In the genomic region with DNA sequence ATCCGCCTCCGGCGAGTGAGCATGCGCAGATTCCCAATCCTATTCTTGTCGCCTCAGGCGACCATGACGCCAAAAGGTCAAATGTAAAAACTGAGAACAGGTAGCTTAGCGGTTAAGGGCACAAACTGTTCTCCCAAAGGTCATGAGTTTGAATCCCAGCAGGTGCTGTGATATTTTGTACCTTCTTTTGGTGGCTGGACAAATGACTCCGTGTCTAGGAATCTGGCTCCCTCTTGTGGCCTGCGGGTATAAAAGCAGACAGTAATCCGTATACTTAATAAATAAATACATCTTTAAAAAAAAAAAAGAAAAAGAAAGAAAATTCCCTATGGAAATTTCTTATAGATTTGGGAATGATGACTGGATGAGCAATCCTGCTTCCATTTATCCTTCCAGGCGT, we compare ENCODE assay signal across 10 mouse cellular contexts. TPM values are rescaled to one million over a fixed set of nuclear protein-coding genes. Genes with fewer than 3 reads are reported as not detected.
DNase-seq lines count a peak whose midpoint lies in the region; ATAC-seq and TF ChIP-seq lines count a peak whose summit lies in the region.
"Not testable (repeated sequence)": the region's sequence is repeated elsewhere in the genome, so short reads cannot be mapped to it uniquely, and the experiment has no call there.
"Had no signal": no experiment of that assay in that cellular context is flagged by ENCODE, and none has a peak within 500 bp of the region (broad histone marks: within the 10 kb centered on the region; RNA-seq: fewer than 3 reads in every experiment).

No protein-coding gene starts in this region.

- H3K9ac ChIP-seq in ES-E14 (ENCODE audit: insufficient read depth, low read depth, low read length, poor library complexity, severe bottlenecking): peak overlapping the region; percentile 70
- H3K9ac ChIP-seq in liver, embryonic 16.5 days (ENCODE audit: low read depth, low read length); neural tube, embryonic 11.5 days (ENCODE audit: low read length): not testable (repeated sequence)

- peak overlapping the region; percentile 55 to 72 for H3K4me3 ChIP-seq in ES-E14 (ENCODE audit: insufficient read depth in 1 of 2, low read depth in 1 of 2, low read length in 2 of 2, poor library complexity in 1 of 2, severe bottlenecking in 1 of 2)
- H3K4me3 ChIP-seq in forebrain, embryonic 10.5 days: peak overlapping the region; percentile 29; the same call in 1 of the 2 replicates
- H3K4me3 ChIP-seq in liver, embryonic 16.5 days (ENCODE audit: low read depth, low read length): peak overlapping the region; percentile 17
- not testable (repeated sequence) for H3K4me3 ChIP-seq in neural tube, embryonic 11.5 days (ENCODE audit: low read depth, low read length)

- peak; percentile 56 for DNase-seq in ES-E14 (ENCODE audit: low read depth, low spot score)
- peak; percentile 9 for DNase-seq in cerebellum, adult 11 months
- DNase-seq in forebrain, embryonic 10.5 days (ENCODE audit: extremely low spot score, low spot score): not testable (repeated sequence)
- peak; percentile 42 to 49 for DNase-seq in heart, postnatal 36 days
- DNase-seq in kidney, postnatal 14 days: peak; percentile 13
- DNase-seq in neural tube, embryonic 11.5 days (ENCODE audit: low spot score): peak; percentile 20
- DNase-seq in testis, postnatal 14 days (ENCODE audit: low spot score): peak; percentile 32

- not testable (repeated sequence) for ATAC-seq in liver, embryonic 16.5 days (ENCODE audit: low read depth); neural tube, embryonic 11.5 days (ENCODE audit: insufficient read depth, low FRiP score, low TSS enrichment)

- not testable (repeated sequence) for H3K9me3 ChIP-seq in ES-E14 (ENCODE audit: control insufficient read depth, insufficient read depth, low read depth, low read length); liver, embryonic 16.5 days (replicated peaks; ENCODE audit: control insufficient read depth, low read length); neural tube, embryonic 11.5 days (ENCODE audit: control insufficient read depth, low read length)
- peaks cover 60% of the 10 kb centered on the region for H3K9me3 ChIP-seq in forebrain, embryonic 10.5 days

- not testable (repeated sequence) for H3K27ac ChIP-seq in ES-E14 (ENCODE audit: insufficient read depth, low read depth, low read length, poor library complexity, severe bottlenecking); forebrain, embryonic 10.5 days; liver, embryonic 16.5 days (ENCODE audit: low read length); neural tube, embryonic 11.5 days (ENCODE audit: low read depth, low read length)

- H3K36me3 ChIP-seq in ES-E14 (ENCODE audit: control insufficient read depth, insufficient read depth, low read length, poor library complexity, severe bottlenecking); forebrain, embryonic 10.5 days (replicated peaks); liver, embryonic 16.5 days (ENCODE audit: control insufficient read depth, insufficient read depth); neural tube, embryonic 11.5 days (ENCODE audit: control insufficient read depth, insufficient read depth, low read length): not testable (repeated sequence)

- intact Hi-C loops in heart, postnatal 36 days (cut with DNase I): loop anchor here (1.0 to 5.0 kb wide), 2 partner anchors 135 to 869 kb away; no protein-coding TSS in a partner anchor

- H3K4me1 ChIP-seq in ES-E14 (ENCODE audit: control insufficient read depth in 2 of 2, insufficient read depth in 2 of 2, low read length in 2 of 2, poor library complexity in 1 of 2); forebrain, embryonic 10.5 days; liver, embryonic 16.5 days (ENCODE audit: control insufficient read depth, low read depth, low read length); neural tube, embryonic 11.5 days (ENCODE audit: control insufficient read depth, insufficient read depth, low read length): not testable (repeated sequence)

- 34% methylated on average over 12 of the region's 12 CpGs for WGBS in forebrain, embryonic 10.5 days
- 30% methylated on average over 12 of the region's 12 CpGs for WGBS in liver, embryonic 16.5 days (ENCODE audit: insufficient replicate concordance)
- WGBS in neural tube, embryonic 11.5 days: 40% methylated on average over 12 of the region's 12 CpGs

- in situ Hi-C loops in ES-E14 (cut with MboI; ENCODE audit: low sequenced_read_pairs in 2 of 2, unreplicated experiment in 2 of 2): not testable (repeated sequence)

- not testable (repeated sequence) for H3K27me3 ChIP-seq in forebrain, embryonic 10.5 days (ENCODE audit: poor library complexity, severe bottlenecking); liver, embryonic 16.5 days (ENCODE audit: control insufficient read depth, insufficient read depth, low read depth, low read length); neural tube, embryonic 11.5 days (ENCODE audit: control insufficient read depth, insufficient read depth, low read length)

- H3K4me2 ChIP-seq in liver, embryonic 16.5 days (ENCODE audit: low read depth, low read length): peak overlapping the region; percentile 42; the same call in 1 of the 2 replicates
- peak overlapping the region; percentile 30 for H3K4me2 ChIP-seq in neural tube, embryonic 11.5 days (ENCODE audit: low read depth)

TF ChIP-seq in ES-E14, 5 proteins besides CTCF, POLR2A, EP300 and RAD21:
- peak; percentile 31; the same call in 1 of the 2 replicates for TF ChIP-seq ZNF384 (IDR thresholded peaks at IDR 0.05; ENCODE audit: low read depth, low read length)

RNA-seq across cellular contexts. Expression of gene Zfp369, which starts 32.2 kb away (rescaled TPM):
- 30.7 and 36.0 TPM in 2 replicates for total RNA-seq in ES-E14 (2012; rRNA removed)
- 12.5 and 16.6 TPM in 2 replicates for polyA plus RNA-seq in forebrain, embryonic 10.5 days (2016; fragmentation: Nextera tagmentation; extraction: Ambion mirVana)
- total RNA-seq in heart, postnatal 36 days (2021): 10 to 100 TPM; 21.9 to 26.0 TPM
- polyA plus RNA-seq in liver, embryonic 16.5 days (2015; fragmentation: Nextera tagmentation; extraction: Ambion mirVana): 2.7 and 2.9 TPM in 2 replicates
- polyA plus RNA-seq in neural tube, embryonic 11.5 days (2014; fragmentation: Nextera tagmentation; extraction: Ambion mirVana): 18.0 and 20.1 TPM in 2 replicates

RNA-seq across cellular contexts. Expression of gene Gm10775, which starts 51.5 kb away (rescaled TPM):
- total RNA-seq in ES-E14 (2012; rRNA removed): 0.21 TPM in 1 of 2 replicates, not detected in the other
- polyA plus RNA-seq in forebrain, embryonic 10.5 days (2016; fragmentation: Nextera tagmentation; extraction: Ambion mirVana): not detected in 2 replicates
- total RNA-seq in heart, postnatal 36 days (2021): not detected
- not detected in 2 replicates for polyA plus RNA-seq in liver, embryonic 16.5 days (2015; fragmentation: Nextera tagmentation; extraction: Ambion mirVana)
- not detected in 2 replicates for polyA plus RNA-seq in neural tube, embryonic 11.5 days (2014; fragmentation: Nextera tagmentation; extraction: Ambion mirVana)
- total RNA-seq: granulocyte monocyte progenitor cell, adult 5-6 weeks had no signal
- polyA plus RNA-seq: midbrain, embryonic 11.5 days had no signal
